Mouse (Mus musculus) sigmoid colon, adult 10 weeks (tissue): ENCODE measurements around the gene Gm10840. TPM values are rescaled to one million over a fixed set of nuclear protein-coding genes. Genes with fewer than 3 reads are reported as not detected.

Source experiments
- polyA plus RNA-seq: library from polyadenylated mRNA; stranded (reverse); fragments of 350-450 nt; fragmentation: Illumina TruSeq; extraction: RNeasy Lipid Tissue Mini Kit (QIAGEN cat#74804); gene quantifications from one replicate; pipeline ENCODE4 v1.2.3, GENCODE M21; 2014; ENCODE audit warnings: low read depth, low replicate concordance

Gene Gm10840
- polyA plus RNA-seq, result not detected

DNA sequence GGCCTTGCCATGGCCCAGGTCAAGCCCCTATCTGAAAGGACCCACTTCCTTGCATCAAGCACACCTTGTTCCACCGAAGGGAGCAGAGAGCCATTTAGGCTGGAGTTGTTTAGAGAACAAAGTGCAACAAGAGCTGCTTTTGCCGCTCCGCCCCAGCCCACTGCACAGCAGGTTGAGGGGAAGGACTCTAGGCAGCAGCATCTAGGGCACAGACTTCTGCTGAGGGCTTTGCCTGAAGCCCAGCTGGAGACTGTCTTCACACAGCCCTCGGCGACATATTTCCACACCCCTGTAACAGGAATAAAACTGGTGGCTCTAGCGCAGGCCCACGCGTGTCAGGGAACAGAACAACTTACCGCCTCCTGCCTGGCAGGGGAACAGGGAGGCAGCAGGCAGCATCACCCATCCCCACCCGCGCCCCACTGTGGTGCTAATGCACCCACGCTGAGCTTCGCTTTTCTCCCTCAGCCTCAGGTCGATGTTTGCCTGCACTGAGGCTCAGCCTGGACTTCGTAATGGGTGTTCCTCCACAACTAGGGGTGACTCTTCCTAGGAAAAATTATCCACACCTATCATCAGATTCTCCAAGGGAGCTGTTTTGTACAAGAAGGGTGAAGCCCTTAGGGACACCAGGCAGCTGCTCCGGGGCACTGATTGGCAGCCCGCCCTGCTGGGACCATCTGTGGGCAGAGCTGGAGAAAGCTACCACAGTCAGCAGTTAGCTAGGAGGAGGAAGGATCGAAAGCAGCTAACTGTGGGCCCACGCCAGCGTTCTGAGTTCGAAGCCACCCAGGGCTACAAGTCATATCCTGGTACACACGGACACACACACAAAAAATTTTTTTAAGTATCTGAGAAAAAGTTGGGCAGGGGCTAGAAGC lies at the start of gene Gm10840, which contains the start of gene Limd2:
Gm10840 (plus strand) TSS at position 10 of the 881 bp plus-strand sequence.
Limd2 (minus strand) TSS at position 20 of the 881 bp plus-strand sequence.

GRCm38 (mm10) chr11:106202123-106202465 lies 41.4 kb downstream of the Gm10840 start, which contains the start of gene Strada:
Gene Strada (minus strand): TSS chr11:106202168.

Other genes starting within 250 kb of the Gm10840 start
- 31.9 TPM for gene Cyb561, start 207.5 kb upstream of the Gm10840 start, polyA plus RNA-seq
- gene Ace, start 192.9 kb upstream of the Gm10840 start, polyA plus RNA-seq, result 12.2 TPM
- not detected for gene Ace3, start 166.2 kb upstream of the Gm10840 start, polyA plus RNA-seq
- 0.32 TPM for gene Kcnh6, start 152.7 kb upstream of the Gm10840 start, polyA plus RNA-seq
- 37.6 TPM for gene Dcaf7, start 124.0 kb upstream of the Gm10840 start, polyA plus RNA-seq
- gene Taco1, start 94.8 kb upstream of the Gm10840 start, polyA plus RNA-seq, result 5.7 TPM
- 7.2 TPM for gene Map3k3, start 76.2 kb upstream of the Gm10840 start, polyA plus RNA-seq
- gene Limd2, start within 50 bp of the Gm10840 start, polyA plus RNA-seq, result 1.7 TPM
- gene Strada, start 41.3 kb downstream of the Gm10840 start, polyA plus RNA-seq, result 7.5 TPM
- 142 TPM for gene Ccdc47, start 55.5 kb downstream of the Gm10840 start, polyA plus RNA-seq
- 57.6 TPM for gene Ddx42, start 56.1 kb downstream of the Gm10840 start, polyA plus RNA-seq
- 10.4 TPM for gene Ftsj3, start 95.2 kb downstream of the Gm10840 start, polyA plus RNA-seq
- 16.9 TPM for gene Psmc5, start 95.3 kb downstream of the Gm10840 start, polyA plus RNA-seq
- gene Smarcd2, start 112.1 kb downstream of the Gm10840 start, polyA plus RNA-seq, result 14.8 TPM
- not detected for gene Tcam1, start 115.8 kb downstream of the Gm10840 start, polyA plus RNA-seq
- gene Gh, start 141.0 kb downstream of the Gm10840 start, polyA plus RNA-seq, result not detected
- gene Cd79b, start 153.9 kb downstream of the Gm10840 start, polyA plus RNA-seq, result 4.8 TPM
- not detected for gene Scn4a, start 192.4 kb downstream of the Gm10840 start, polyA plus RNA-seq
- not detected for gene Prr29, start 204.6 kb downstream of the Gm10840 start, polyA plus RNA-seq
- not detected for gene Icam2, start 227.2 kb downstream of the Gm10840 start, polyA plus RNA-seq